Mouse (Mus musculus) heart, postnatal 0 days (tissue): ENCODE measurements around the gene Tnrc6b.

Source experiments
- CTCF ChIP-seq: IDR thresholded peaks from 2 replicates; pipeline ENCODE4 v1.5.1; 2016; ENCODE audit warnings: antibody characterized with exemption, control low read depth, low read depth
- EP300 ChIP-seq: IDR thresholded peaks from 2 replicates; pipeline ENCODE4 v1.6.1; 2016; ENCODE audit warnings: antibody characterized with exemption, low read depth

- no peak for TF ChIP-seq EP300
- no peak for TF ChIP-seq CTCF
Measured at GRCm38 (mm10) chr15:80765381-80765780, 54.3 kb downstream of the Tnrc6b start.
